Mouse (Mus musculus) cerebellum, adult 2 months (tissue): ENCODE data around the gene Cep162. TPM values are rescaled to one million over a fixed set of nuclear protein-coding genes. Genes with fewer than 3 reads are reported as not detected.

Experiments
- DNase-seq, 2 experiments: peaks; one replicate each; pipeline ENCODE4 v3.0.0; 2021
- H3K27ac ChIP-seq: fragments of 200-500 bp; 2 replicates; pipeline ENCODE4 v1.5.1; 2012; ENCODE audit warnings: low read length, control low read depth, inconsistent platforms; ENCODE audit not compliant: insufficient read depth
- H3K27me3 ChIP-seq: fragments of 200-500 bp; 2 replicates; pipeline ENCODE4 v1.6.1; 2012; ENCODE audit warnings: inconsistent platforms, mild to moderate bottlenecking, low read length, moderate library complexity; ENCODE audit not compliant: control insufficient read depth, insufficient read depth
- H3K4me1 ChIP-seq: fragments of 200-500 bp; 2 replicates; pipeline ENCODE4 v1.6.1; 2011; ENCODE audit warnings: low read length; ENCODE audit not compliant: control insufficient read depth, insufficient read depth
- H3K4me3 ChIP-seq: fragments of 200-500 bp; replicated peaks from 2 replicates; pipeline ENCODE3; 2011; ENCODE audit warnings: mild to moderate bottlenecking, low read depth, low read length, control low read depth; ENCODE audit not compliant: insufficient read depth
- CTCF ChIP-seq: fragments of 200-500 bp; IDR thresholded peaks from 2 replicates; pipeline ENCODE4 v1.5.1; 2011; ENCODE audit warnings: low read depth, mild to moderate bottlenecking, control low read depth, low read length, moderate library complexity, borderline replicate concordance; ENCODE audit not compliant: insufficient read depth
- POLR2A ChIP-seq: fragments of 200-500 bp; IDR thresholded peaks from 2 replicates; pipeline ENCODE4 v1.6.1; 2011; ENCODE audit warnings: low read length, control low read depth, borderline replicate concordance; ENCODE audit not compliant: insufficient read depth
- WGBS: fragments of 180-500 bp; shearing (Covaris S2); methylation state at CpG from one replicate; pipeline ENCODE4 v1.1.7; 2018; 5-methylcytosine and 5-hydroxymethylcytosine counted together
- polyA plus RNA-seq: library from polyadenylated mRNA; depleted of rRNA; stranded (reverse); fragments of >200 nt; gene quantifications from 2 replicates; pipeline ENCODE4 v1.2.3, GENCODE M21; 2012

Gene Cep162
- polyA plus RNA-seq, 1 experiment = 5.2 TPM

DNA sequence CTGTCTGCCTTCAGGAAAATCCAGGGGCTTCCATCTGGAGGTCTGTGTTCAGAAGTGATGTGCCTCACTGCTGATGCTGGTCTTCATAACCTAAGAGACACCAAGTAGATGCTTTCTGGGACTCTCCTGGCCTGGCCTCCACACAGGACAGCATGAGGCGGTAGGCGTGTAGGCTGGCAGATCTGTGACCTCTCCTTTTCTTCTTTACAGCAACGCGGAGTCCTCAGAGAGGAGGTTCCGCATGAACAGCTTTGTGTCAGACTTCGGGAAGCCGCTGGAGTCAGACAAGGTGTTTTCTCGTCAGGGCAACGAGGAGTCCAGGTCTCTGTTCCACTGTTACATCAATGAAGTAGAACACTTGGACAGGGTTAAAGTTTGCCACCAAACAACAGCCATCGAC lies 73.1 kb downstream of the Cep162 start:
- 72% methylated on average over 10 of the region's 10 CpGs for whole genome bisulfite sequencing
- TF ChIP-seq POLR2A (no peak), CTCF (no peak)
- H3K4me1 ChIP-seq = no peaks in the 10 kb centered on the region

GRCm38 (mm10) chr9:87178534-87178933 lies 76.8 kb downstream of the Cep162 start:
- 61% methylated on average over 7 of the region's 7 CpGs for WGBS
- TF ChIP-seq CTCF (no peak), POLR2A (no peak)
- H3K27me3 ChIP-seq = no peaks in the 10 kb centered on the region
- no peak overlapping the region for H3K27ac ChIP-seq
- DNase-seq = no peak
- H3K4me3 ChIP-seq = no peak overlapping the region
- no peaks in the 10 kb centered on the region; the same call in 1 of the 2 replicates for H3K4me1 ChIP-seq

More for the DNA sequence above, 73.1 kb downstream of the Cep162 start:
- no peak overlapping the region for H3K27ac ChIP-seq
- H3K4me3 ChIP-seq = no peak overlapping the region
- DNase-seq = no peak
- H3K27me3 ChIP-seq = no peaks in the 10 kb centered on the region

DNA sequence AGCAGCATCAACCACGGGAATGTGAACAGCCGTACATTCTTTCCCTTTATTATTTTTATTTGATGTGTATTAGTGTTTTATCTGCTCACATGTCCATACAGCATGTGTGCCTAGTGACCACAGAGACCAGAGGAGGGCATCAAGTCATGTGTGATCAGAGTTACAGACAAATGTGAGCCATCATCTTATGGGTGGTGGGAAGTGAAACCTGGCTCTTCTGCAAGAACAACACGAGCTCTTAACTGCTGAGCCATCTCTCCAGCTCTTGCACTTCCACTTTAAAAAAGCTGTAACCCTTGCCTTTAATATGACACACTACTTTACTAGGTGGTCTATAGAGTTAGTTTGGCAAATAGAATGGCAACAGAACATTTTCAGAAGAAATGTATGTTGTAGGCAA lies 83.8 kb downstream of the Cep162 start:
- 83% methylated on average over 3 of the region's 3 CpGs for WGBS
- H3K4me3 ChIP-seq = no peak overlapping the region
- TF ChIP-seq CTCF (no peak), POLR2A (no peak)
- no peaks in the 10 kb centered on the region for H3K27me3 ChIP-seq
- H3K4me1 ChIP-seq = no peaks in the 10 kb centered on the region; the same call in 1 of the 2 replicates
- no peak overlapping the region for H3K27ac ChIP-seq
- DNase-seq = no peak

GRCm38 (mm10) chr9:87170891-87171290 lies 84.4 kb downstream of the Cep162 start:
- no peak overlapping the region for H3K4me3 ChIP-seq
- no peaks in the 10 kb centered on the region for H3K27me3 ChIP-seq
- no peaks in the 10 kb centered on the region; the same call in 1 of the 2 replicates for H3K4me1 ChIP-seq
- 36% methylated on average over 3 of the region's 3 CpGs for WGBS
- H3K27ac ChIP-seq = no peak overlapping the region
- no peak for DNase-seq
- TF ChIP-seq POLR2A = no peak
- TF ChIP-seq CTCF = no peak

DNA sequence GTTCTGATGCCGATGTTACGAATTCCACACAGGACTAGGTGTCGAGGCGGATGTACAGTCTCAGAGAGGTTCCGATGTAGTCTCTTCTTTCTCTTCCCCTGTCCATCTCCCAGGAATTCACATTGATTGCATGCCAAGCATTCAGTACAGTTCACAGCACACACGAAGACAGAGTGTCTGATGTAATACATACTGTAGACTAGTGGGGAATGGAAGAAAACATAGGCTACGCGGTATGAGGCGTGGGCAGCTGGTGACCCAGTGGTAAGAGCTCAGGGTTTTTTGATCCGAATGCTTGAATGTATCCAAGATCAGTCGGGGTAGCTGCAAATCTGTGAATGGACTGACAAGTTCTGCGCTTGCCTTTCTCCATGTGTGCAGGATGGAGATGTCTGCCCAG lies 86.2 kb downstream of the Cep162 start:
- no peak for DNase-seq
- no peak overlapping the region for H3K4me3 ChIP-seq
- no peaks in the 10 kb centered on the region for H3K4me1 ChIP-seq
- WGBS = 63% methylated on average over 12 of the region's 12 CpGs
- H3K27ac ChIP-seq = no peak overlapping the region
- no peak for TF ChIP-seq POLR2A
- TF ChIP-seq CTCF = no peak
- no peaks in the 10 kb centered on the region for H3K27me3 ChIP-seq

DNA sequence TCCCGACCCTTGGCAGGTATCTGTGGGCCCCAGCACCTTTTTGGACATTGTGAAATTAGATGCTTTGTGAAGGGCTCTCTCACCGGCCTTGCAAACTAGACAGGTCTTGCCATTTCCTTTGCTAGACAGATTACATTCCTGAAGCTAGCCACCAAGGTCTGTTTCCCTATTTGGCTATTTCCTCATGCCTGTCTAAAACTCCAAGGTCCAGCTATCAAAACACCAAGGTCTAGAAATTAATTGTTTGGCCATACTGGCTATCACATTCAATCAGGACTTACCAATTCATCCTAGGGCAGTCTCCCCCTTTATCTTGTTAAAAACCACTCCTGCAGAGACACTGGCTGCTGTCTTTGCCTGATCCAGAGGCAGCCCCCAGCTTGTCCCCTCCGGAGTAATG lies 87.3 kb downstream of the Cep162 start:
- H3K27ac ChIP-seq = no peak overlapping the region
- H3K4me1 ChIP-seq = no peaks in the 10 kb centered on the region
- no peaks in the 10 kb centered on the region for H3K27me3 ChIP-seq
- DNase-seq = no peak
- 83% methylated on average over 3 of the region's 3 CpGs for WGBS
- no peak overlapping the region for H3K4me3 ChIP-seq
- no peak for TF ChIP-seq POLR2A
- no peak for TF ChIP-seq CTCF

DNA sequence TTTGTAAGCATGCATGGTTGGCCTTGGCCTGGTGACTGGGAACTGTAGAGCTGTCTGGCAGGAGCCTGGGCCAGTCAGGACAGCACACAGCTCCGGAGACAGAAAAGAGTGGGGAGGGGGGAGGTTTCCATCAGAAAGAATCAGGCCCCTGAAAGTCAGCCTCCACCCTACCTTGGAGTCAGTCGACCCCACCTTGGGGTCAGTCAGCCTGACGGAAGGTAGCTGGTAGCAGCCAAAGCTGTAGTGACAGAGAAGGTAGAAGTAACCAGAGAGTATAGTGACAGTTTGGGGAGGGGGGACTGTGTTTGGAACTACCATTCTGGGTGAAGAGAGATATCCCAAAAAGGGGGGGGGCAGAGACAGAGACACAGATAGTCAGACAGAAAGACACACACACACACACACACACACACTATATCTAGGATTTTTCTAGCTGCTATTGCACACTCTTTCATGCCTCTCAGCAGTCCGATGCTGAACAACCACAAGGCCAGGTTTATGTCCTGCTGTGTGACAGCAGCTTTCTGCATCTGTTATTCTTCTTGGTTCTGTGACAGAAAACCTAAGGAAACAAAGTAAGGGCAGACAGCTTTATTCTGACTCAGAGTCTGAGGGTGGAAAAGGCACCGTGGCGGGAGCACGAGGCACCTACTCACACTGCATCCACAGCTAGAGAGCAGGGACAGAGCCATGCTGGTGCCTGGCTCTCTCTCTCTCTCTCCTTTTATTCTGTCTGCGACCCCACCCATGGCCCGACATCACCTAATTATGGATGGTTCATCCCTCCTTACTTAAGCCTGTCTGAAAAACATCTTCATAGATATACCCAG lies 88.1 kb downstream of the Cep162 start:
- DNase-seq = no peak
- Histone ChIP-seq H3K4me3 (no peak overlapping the region), H3K27me3 (no peaks in the 10 kb centered on the region; the same call in 1 of the 2 replicates), H3K27ac (no peak overlapping the region), H3K4me1 (no peaks in the 10 kb centered on the region)
- TF ChIP-seq CTCF (no peak), POLR2A (no peak)
- 47% methylated on average over 9 of the region's 9 CpGs for WGBS

DNA sequence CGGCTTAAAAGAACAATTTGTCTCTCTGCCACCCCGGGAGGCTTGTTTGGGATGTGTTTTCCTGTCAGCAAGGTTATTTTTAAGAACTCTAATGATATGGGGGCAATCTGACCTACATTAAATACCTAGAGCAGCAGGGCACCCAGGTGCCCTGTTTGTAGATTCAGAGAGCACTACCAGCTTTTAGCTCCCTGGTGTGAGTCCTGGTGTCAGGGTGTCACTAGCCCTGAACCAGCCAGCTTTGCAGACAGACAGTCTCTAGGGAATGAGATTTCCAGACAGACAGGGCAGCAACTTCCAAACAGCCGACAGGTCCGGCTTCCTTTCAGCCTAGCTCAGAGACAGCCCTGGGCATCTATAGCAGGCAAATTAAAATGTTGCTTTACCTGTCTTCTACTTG lies 92.8 kb downstream of the Cep162 start:
- DNase-seq = no peak
- TF ChIP-seq CTCF = no peak
- TF ChIP-seq POLR2A = no peak
- H3K27me3 ChIP-seq = no peaks in the 10 kb centered on the region; the same call in 1 of the 2 replicates
- 80% methylated on average over 4 of the region's 4 CpGs for WGBS
- no peak overlapping the region for H3K27ac ChIP-seq
- H3K4me3 ChIP-seq = no peak overlapping the region
- no peaks in the 10 kb centered on the region for H3K4me1 ChIP-seq
